Mouse (Mus musculus) lung, postnatal 0 days (tissue): ENCODE measurements at regions not wholly inside any gene's neighbourhood (a gene's known extent, or its start where the extent isn't known, plus 50 kb on each side); places are given as distances from the start of the nearest gene placed in this dataset.

Experiments used
- CTCF ChIP-seq: IDR thresholded peaks from 2 replicates; pipeline ENCODE4 v1.5.1; 2016; ENCODE audit warnings: antibody characterized with exemption, mild to moderate bottlenecking
- EP300 ChIP-seq: IDR thresholded peaks from 2 replicates; pipeline ENCODE4 v1.6.1; 2016; ENCODE audit warnings: antibody characterized with exemption, mild to moderate bottlenecking, control low read depth

GRCm38 (mm10) chr5:45111246-45111645, 311.8 kb upstream of the Ldb2 start:
- TF ChIP-seq CTCF (no peak), EP300 (no peak)
